Mouse (Mus musculus) kidney, adult 2 months (tissue): ENCODE results near the gene Hist1h3c.

Experiments
- CTCF ChIP-seq: fragments of 200-500 bp; conservative IDR thresholded peaks from 2 replicates; pipeline ENCODE4 v1.5.1; 2011; ENCODE audit warnings: low read depth, mild to moderate bottlenecking, control low read depth, low read length, moderate library complexity, mixed read lengths; ENCODE audit not compliant: insufficient read depth, insufficient read length
- POLR2A ChIP-seq: fragments of 200-500 bp; IDR thresholded peaks from one replicate; pipeline ENCODE4 v1.6.1; 2011; ENCODE audit warnings: low read depth, low read length, control low read depth

DNA sequence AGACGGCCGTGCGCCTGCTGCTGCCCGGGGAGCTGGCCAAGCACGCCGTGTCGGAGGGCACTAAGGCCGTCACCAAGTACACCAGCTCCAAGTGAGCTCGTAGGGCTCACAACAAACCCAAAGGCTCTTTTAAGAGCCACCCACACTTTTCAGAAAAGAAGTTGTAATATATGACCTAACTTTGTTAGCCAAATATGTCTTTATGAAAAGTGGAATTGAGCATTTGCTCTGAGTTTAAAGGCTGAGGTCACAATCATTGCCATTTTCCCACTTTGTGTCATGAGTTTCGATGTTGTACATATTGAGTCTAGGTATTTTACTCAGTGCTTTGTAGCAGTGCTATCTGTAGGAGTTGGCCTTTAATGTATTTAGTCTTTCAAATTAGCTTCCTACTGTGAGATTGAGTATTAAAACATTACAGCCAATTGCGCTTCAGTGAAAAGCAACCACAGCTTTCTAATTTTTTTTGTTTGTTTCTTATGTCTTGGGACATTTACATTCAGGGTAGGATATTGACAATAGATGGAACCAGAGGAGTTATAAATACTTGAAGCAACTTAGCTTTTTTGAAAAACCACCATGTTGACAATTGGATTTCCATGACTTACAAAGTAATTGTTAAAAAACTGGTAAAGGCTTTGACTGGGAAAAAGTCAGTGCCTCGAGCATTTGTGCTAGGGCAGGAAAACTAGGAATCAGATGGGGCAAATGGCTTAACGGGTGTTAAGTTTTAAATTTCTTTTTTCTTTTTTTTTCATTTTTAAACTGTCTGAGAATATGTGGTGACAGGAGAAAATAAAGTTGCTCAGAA, 1.9 kb upstream of the Hist1h3c start:
- TF ChIP-seq CTCF (no peak), POLR2A (no peak)
